Mouse (Mus musculus) spleen, postnatal 14 days (tissue): ENCODE data around the gene Tmem185b.

ENCODE experiments used
- DNase-seq, 2 experiments: peaks; one replicate each; pipeline ENCODE4 v3.0.0; 2021 to 2022; ENCODE audit warnings: low spot score in 2 of 2

Gene Tmem185b

DNA sequence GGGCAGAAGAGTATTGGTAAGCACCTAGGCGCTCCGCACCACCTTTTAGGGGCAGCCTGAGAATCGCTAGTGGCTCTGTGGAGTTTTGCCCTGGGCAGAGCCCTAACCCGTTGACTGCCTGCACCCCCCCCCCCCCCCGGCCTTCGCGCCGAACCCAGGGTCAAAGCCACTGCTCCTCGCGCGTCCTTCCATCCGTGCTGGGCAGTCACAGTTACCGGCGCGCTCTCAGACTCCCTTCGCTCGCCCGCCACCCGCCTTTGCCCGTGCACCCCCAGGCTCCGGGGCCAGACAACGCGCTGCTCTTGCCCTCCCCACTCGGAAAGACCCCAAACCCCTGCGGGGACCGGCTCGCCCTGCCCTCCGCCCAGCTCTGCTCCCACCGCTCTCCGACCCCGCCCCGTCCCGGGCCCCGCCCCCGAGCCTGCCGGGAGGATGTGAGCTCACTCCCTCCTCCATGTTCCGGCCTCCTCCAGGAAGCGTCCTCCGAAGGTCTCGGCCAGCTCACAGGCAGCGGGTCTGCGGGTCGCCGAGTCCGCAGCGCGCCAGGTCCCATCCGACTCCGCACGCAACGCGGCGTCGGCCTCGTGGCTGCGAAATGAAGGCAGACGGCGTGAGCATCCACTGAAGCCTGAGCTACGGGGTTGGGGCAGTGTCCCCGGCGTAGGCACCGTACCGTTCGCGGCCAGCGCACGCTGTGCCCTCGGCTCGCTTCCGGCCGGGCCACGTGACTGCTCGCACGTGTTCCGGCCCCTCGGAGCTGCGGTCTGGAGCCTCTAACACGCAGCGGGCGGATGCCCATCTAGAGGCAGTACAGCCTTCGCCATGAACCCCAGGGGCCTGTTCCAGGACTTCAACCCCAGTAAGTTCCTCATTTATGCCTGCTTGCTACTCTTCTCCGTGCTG lies at the start of gene Tmem185b:
TSS of gene Tmem185b (plus strand) at position 472 of the 903 bp plus-strand sequence.
- DNase-seq: peak; percentile 65 to 78

DNA sequence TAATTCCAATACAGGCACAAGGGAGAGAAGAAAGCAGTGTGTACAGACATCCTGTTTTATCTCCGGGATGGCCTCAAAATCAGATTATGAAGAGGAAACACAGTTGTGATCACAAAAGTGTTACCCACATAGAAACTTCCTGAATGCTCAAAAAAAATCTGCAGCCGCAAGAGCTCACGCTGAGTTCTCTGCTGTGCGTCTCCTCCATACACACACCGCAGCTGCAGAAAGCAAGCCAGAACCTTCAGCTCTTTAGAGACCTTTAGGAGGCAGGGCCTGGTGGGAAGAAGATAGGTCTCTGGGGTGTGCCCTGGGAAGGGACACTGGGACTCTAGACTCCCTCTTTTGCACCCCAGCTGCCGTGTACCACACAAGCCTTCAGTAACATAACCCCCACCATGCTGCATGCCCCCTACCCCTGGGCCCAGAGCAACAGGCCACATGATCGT lies 49.0 kb upstream of the Tmem185b start:
- no peak for DNase-seq

DNA sequence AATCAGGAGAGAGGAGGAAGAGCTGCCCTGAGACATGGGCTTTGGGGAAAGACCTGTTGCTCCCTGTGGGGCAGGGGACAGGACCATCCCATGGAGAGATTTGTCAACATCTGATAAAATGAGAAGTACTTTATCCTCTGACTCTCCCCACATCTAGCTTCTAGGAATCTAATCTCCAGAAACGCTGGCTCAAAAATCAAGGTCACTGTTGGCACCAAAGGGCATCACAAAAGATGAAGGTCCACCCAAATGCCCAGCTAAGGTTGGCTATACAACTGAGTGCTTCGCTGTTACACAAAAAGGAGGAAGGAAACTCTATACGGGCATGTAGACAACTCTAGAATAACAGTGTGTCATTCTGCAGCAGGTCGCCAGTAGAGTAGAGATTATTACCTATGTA lies 46.3 kb upstream of the Tmem185b start:
- DNase-seq: no peak

DNA sequence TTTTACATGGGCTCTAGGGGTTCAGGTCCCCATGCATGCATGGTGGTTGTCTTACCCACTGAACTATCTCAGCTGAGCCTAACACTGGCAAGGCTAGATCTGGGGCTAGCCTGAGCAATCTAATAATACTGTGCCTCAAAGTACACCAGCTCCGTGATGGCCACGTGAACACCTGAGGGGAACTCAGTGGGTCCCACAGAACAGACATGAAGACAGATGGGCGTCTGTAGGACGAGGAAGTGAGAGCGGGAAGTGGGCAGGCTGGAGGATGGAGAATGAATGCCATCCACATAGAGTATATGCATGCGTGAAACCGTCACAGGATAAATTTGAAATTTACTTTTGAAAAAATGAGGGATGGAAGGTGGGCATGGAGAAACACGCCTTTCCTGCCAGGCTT lies 45.3 kb upstream of the Tmem185b start:
- DNase-seq: no peak

DNA sequence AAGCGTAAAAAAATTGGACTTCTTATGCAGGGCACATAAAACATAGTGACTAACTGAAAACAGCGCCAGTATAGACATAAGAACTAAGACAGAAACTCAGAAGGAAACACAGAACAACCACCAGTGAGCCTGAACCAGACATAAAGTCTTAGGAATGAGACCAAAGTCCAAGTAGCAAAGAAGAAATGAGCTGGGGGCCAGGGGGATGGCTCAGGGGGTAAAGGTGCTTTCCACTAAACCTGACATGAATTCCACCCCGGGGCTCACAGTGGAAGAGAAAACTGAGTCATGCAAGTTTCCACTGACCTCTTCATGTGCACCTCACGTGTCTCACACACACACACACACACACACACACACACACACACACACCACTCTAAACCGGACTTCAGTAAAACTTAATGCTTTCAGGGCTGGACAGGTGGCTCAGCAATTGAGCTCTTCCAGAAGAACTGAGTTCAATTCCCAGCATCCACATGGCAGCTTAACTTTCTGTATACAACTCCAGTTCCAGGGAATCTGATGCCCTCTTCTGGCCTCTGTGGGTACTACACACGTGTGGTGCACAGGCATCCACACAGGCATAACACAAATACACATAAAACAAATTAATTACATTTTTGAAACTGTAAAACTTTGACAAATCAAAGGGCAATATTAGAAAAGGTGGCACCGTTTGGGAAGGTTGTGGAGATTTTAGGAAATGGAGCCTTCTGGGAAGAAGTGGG lies 44.6 kb upstream of the Tmem185b start:
- DNase-seq: no peak

DNA sequence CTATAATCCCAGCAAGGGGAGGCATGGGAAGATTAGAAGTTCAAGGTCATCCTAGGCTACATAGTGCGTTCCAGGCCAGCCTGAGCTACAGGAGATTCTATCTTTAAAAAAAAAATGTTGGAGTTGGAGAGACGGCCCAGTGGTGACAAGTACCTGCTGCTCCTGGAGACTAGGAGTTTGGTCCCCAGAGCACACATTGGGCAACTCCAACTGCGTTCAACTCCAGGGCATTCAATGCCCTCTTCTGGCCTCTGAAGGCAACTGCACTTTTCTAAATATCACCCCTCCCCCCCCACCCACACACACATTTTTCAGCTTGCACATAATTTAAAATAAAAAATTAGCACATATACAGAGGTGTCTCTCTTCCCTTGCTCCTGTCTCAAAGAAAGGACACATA lies 43.1 kb upstream of the Tmem185b start:
- no peak for DNase-seq

DNA sequence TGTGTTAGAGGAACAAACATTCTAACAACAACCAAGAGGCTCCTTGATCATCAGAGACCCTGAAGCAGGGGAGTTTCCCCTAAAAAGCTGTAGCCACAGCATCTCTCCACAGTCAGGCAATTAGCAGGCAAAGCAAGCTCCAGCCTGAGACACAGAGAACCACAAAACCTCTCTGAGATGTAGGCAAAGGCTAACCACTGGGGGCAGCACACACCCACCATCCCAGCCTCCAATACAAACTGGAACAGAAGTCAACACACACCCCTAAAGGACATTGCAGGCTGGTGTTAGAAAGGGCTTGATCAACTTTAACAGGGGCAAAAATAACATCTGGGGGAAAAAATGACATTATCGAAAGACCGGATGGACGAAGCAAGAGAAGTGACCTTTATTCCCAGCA lies 41.5 kb upstream of the Tmem185b start:
- DNase-seq: no peak

DNA sequence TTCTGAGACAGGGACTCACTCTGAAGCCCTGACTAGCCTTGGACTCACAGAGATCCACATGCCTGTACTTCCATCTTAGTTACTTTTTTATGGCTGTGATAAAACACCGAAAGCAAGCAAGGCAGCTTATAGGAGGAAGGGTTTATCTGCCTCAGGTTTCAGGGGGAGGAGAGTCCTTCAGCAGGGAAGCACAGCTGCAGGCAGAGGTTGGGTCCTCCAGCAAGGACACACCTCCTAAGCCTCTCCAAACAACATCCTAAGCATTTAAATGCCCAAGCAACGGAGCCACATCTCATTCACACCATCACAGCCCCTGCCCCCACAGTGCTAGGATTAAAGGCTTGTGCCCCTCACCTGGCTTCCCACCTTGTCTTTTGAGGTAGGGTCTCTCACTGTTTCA lies 40.1 kb upstream of the Tmem185b start:
- no peak for DNase-seq

DNA sequence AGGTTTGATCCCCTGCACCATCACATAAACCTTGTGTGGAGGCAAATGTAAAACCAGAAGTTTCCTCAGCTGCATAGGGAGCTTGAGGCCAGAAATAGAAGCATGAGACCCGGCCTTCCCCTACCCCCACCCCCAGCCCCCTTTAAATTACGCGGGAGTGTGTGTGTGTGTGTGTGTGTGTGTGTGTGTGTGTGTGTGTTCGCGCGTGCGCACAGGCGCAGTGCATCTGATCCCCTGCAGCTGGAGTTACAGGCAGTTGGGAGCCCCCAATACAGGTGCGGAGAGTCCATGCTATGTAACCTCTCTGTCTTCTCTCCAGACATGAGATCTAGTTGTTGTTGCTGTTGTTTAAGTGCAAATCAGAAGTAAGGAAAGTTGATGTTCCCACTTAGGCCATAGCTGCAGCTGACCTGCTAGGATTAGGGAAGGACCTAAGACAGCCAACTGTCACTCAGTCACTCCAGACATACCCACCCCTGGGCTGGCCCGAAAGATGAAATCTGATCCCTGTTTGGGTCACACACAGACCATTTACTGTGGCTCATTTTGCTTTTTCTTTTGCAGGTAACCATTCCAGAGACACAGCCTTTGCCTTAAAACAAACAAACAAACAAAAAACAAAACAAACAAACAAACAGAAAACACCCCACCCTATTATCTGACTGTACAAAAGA lies 37.9 kb upstream of the Tmem185b start:
- DNase-seq: no peak

DNA sequence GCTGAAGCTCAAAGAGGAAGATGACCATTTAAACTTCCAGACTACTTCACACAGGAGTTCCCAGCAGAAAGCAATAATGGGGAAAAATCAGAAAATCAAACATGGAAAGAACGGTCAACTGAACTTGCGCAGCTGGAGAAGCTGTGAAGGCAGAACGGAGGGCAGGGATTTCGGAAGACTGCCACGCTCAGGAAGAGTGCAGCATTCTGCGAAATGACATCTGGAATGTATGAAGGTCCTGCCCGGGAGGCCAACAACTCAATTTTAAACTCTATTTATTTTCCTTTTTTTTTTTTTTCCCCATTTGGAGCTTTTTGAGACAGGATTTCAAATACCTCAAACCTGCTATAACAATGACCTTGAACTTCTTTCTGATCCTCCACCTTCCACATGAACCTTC lies 35.2 kb upstream of the Tmem185b start:
- no peak for DNase-seq

DNA sequence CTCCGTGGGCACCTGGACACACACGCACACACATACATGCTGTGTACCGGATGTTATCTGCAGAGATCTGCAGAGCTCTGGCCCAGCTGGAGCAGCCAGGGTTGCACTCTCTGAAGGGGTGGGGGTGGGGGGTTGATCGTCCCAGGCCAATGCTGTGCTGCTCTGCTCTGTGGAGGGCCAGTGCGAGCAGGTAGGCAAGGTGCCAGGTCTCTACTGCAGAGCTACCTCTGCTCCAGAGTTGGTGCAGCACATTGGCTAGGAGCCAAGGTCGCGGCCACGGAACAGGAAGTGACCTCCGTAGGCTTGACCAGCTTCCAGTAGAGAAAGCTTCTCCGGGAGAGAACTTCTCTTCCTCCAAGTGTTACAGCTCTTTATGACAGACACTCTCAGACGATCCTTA lies 33.9 kb upstream of the Tmem185b start:
- peak; percentile 24 to 38 for DNase-seq

DNA sequence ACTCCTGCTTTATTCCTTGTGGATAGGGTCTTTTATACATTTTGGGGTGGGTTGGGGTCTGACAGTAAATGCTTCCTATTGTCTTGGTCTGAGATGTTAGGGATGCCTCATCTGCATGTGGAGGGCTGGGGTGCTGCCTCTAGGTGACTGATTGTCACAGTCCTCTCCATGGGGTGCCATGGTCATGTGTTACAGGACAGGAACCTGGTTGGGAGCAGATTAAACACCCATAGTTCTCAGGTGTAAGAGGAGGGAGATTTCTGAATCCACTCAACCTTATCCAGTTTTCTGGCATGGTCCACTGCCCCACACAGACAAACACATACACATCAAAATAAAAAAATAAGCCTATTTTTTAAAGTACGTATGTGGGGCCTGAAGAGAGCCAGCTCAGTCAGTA lies 33.5 kb upstream of the Tmem185b start:
- DNase-seq: no peak

DNA sequence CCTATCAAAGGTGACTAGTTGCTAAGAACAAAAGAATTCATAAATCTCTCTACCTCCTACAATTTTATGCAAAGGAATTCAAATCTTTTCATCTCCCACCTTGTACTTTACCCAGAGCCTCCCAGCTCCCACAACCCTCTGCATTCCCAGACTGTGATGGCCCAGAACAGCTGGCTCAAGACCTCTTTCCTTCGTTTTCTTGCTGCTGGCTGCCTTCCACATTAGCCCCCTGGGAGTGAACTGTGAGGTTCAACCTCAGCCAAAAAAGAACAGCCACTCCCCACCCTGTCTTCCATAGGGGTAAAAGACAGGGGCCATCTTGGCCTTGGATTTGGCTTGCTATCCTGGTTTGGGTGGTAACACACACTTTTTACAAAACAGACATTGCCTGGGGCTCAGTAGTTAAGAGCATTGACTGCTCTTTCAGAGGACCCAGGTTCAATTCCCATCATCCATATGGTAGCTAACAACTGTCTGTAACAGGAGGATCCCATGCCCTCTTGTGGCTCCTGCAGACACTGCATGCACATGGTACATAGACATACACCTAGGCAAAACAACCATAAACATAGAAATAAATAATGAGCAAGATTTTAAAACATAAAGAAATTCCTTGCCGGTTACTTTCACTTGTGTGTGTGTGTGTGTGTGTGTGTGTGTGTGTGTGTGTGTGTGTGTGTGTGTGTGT lies 31.8 kb upstream of the Tmem185b start:
- no peak for DNase-seq

DNA sequence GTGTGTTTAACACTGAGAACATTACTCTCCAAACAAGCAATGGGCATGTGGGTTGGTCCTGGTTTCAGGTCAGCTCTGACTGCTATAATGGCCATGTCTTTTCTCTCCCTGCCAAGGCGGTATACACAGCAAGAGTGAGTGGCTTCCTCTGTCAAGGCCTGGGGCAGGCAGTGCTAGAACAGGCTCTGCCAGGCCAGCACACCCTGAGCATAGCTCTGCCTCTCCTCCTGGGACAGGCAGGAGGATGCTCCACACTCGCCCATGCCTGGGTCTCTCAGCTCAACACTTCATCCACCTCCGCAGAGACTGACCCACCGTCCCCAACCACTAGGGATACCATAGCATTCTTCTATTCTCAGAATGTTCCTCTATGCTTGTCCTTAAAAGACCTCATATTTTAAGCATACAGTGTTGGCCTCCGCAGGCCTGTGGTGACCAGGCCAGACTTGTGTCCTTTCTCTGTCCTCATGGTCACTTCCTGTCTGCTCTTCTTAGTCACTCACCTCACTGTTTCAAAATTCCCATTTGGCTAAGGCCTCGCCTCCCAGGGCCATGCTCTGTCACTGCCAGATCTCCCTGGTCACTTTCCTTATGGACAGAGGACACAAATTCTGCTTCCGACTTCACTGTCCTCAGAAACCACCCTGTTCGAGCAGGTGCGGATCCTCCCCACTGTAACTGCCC lies 31.1 kb upstream of the Tmem185b start:
- DNase-seq: no peak

DNA sequence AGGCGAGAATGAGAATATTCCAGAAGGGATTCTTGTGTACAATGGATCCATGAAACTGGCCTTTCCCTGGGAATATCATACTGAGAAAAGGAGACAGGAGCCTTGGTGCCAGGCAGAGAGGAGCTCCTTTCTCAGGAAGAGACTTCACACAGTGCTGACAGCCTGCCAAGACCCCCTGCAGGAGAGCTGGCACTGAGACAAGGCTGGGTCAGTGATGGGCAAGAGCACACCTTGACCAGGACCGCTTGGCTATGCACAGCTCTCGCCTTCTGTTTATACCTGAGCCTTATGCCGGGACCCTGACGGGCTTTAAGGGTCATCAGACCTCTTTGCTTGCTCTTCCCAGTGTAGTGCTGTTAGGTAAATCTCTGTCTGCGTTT lies 30.6 kb upstream of the Tmem185b start:
- no peak for DNase-seq

DNA sequence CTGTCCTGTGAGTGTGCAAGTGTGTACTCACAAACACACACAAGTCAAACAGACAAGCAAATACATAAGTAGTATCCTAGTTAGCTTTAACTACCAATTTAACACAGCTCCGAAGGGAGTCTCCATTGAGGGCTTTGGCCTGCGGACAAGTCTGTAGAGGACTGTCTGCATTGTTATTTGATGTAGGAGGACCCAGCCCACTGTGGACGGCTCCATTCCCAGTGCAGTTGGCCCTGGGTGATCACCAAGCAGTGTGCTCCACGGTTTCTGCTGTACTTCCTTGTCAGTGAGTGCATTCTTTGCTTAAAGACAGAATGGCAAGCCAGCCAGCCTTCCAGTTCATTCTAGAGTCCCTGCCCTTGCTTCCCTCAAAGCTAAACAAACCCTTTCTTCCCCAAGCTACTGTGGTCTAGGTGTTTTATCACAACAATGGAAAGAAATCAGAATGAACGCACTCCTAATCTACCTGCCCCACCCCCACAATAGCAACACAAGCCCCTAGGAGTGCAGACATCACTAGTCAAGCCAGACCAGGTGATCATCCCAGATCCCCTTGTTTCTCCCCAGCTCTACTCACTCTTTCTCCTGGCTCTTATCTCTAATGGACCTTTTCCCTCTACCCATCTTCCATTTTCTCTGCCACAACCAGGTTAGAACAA lies 28.5 kb upstream of the Tmem185b start:
- DNase-seq: no peak

DNA sequence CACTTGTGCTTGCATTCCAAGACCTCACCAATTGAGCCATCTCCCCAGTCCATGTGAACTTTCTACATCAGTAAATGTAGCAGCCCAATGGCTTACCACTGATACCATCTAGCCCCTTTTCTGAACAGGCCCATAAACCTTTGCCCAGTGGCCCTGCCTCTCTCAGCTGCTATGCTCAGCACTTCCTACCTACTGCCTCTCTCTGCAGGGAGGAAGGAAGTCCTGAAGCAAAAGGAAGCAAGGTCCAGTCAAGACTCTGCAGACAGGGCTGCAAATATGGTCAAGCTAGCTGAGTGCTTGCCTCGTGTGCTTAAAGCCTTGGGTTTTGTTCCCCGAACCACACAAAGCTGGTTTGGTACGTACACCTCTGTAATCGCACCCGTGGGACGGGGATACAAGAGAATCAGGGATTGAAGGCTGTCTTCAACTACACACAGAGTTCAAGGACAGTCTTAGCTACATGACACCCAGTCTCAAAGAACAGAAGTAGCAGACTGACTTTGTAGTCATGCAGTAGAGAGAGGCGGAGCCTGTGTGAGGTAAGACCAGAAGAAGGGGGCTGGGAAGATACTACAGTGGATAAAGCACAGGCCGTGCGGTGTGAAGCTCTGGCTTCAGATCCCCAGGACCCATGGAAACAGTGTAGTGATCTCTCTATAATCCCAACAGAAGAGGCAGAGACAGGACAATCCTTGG lies 27.3 kb upstream of the Tmem185b start:
- DNase-seq: no peak

DNA sequence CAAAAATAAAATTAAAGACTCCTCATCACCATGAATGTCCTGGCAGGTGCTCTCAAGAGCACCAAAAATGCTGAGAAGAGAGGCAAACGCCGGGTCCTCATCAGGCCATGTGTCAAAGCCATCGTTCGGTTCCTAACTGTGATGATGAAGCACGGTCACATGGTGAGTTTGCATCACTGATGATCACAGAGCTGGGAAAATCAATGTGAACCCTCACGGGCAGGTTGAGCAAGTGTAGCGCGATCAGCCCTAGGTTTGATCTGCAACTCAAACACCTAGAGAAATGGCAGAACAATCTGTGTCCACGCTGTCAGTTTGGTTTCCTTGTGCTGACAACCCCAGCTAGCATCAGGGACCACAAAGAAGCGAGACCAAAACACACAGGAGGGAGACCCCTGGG lies 26.5 kb upstream of the Tmem185b start:
- DNase-seq: no peak

DNA sequence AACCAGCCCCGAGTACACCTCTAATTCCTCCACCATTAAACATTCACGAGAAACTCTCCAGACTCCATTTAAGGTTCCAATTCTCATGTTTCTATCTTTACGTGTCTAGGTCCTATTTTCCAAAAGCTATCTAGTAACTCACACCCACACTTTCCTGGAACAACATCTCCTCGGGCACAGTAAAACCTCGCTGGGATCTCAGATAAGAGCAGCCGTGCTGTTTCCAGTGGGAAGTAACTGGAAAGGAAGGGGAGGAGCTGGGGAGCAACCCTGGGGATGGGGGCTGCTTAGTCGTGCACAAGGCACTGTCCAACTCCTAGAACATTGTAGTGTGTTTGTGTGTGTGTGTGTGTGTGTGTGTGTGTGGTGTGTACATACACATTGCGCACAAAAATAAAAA lies 24.1 kb upstream of the Tmem185b start:
- no peak for DNase-seq

DNA sequence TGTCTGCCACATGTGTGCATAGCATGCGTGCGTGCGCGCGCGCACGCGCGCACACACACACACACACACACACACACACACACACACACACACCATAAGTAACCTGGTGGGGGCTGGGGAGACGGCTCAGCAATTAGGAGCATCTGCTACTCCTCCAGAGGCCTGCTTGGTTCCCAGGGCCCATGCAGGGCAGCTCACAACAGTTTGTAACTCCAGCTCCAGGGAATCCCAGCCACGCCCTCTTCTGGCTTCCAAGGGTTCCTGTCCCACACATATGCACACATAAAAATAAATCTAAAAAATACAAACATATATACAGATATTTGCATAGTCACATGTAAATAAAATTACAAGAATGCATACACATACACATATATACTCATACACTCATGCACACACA lies 23.2 kb upstream of the Tmem185b start:
- DNase-seq: no peak
